17 mouse cellular contexts compared by ENCODE assay signal in the genomic region with DNA sequence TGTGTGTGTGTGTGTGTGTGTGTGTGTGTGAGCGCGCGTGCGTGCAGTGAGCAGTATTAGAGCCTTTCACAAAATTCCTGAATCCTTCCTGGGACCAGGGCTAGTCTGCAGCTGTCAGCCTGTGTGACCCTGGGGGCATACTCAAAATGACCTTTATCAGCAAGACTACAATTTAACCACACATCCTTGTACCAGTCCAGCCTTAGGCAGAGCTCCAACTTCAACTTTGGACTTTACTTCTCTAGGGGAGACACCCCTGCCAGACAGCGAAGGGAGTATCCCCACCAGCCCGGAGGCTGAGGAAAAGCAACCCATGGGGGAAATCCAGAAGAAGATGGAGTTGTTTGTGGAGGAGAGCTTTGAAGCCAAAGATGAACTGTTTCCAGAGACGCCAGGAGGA. TPM values are rescaled to one million over a fixed set of nuclear protein-coding genes. Genes with fewer than 3 reads are reported as not detected.
"Had no signal": no experiment of that assay in that cellular context is flagged by ENCODE, and none has a peak within 500 bp of the region (broad histone marks: within the 10 kb centered on the region; RNA-seq: fewer than 3 reads in every experiment).

No protein-coding gene starts in this region.

- H3K36me3 ChIP-seq: liver, embryonic 13.5 days; stomach, embryonic 15.5 days had no signal

- H3K4me1 ChIP-seq: limb, embryonic 15.5 days; stomach, embryonic 15.5 days had no signal

- H3K4me3 ChIP-seq: limb, embryonic 15.5 days; liver, embryonic 13.5 days; myocyte; neural tube, embryonic 12.5 days; stomach, embryonic 15.5 days had no signal

- H3K27ac ChIP-seq: limb, embryonic 15.5 days; liver, embryonic 13.5 days; neural tube, embryonic 12.5 days; stomach, embryonic 15.5 days had no signal

- H3K4me2 ChIP-seq: limb, embryonic 15.5 days; liver, embryonic 13.5 days; neural tube, embryonic 12.5 days; stomach, embryonic 15.5 days had no signal

- ATAC-seq: hindbrain, embryonic 16.5 days; inflammation-experienced regulatory T-cells, adult 6 months had no signal

- H3K27me3 ChIP-seq: limb, embryonic 15.5 days; liver, embryonic 13.5 days; neural tube, embryonic 12.5 days; stomach, embryonic 15.5 days had no signal

- DNase-seq: layer of hippocampus, adult 9-11 months; layer of hippocampus, postnatal 36 days; liver, embryonic 13.5 days; lung, adult 18-20 months; midbrain, embryonic 14.5 days; right cerebral cortex, postnatal 4 days; thymus, adult 2 months; thymus, postnatal 25 days had no signal

- H3K9me3 ChIP-seq: limb, embryonic 15.5 days; liver, embryonic 13.5 days; neural tube, embryonic 12.5 days; stomach, embryonic 15.5 days had no signal

- H3K9ac ChIP-seq: limb, embryonic 15.5 days; liver, embryonic 13.5 days; neural tube, embryonic 12.5 days; stomach, embryonic 15.5 days had no signal

RNA-seq across cellular contexts. Expression of gene Dnaaf1, which starts 16.4 kb away (rescaled TPM):
- polyA plus RNA-seq: inflammation-experienced regulatory T-cells, adult 6 months; spleen, adult 2 months had no signal

RNA-seq across cellular contexts. Expression of gene Adad2, which starts 21.1 kb away (rescaled TPM):
- polyA plus RNA-seq: inflammation-experienced regulatory T-cells, adult 6 months; liver, embryonic 13.5 days; lung, embryonic 16.5 days; myocyte; spleen, adult 2 months; stomach, embryonic 15.5 days; urinary bladder, adult 2 months had no signal
